Mouse (Mus musculus) megakaryocyte progenitor cell, adult 5-6 weeks (primary cell): ENCODE measurements around the gene Slc25a31. TPM values are rescaled to one million over a fixed set of nuclear protein-coding genes. Genes with fewer than 3 reads are reported as not detected.
A peak's percentile ranks its signal among the peaks of the same experiment; 100 is the strongest.

Source experiments
- ATAC-seq: replicated peaks from 2 replicates; pipeline ENCODE4 v1.8.0; 2016; ENCODE audit warnings: mild to moderate bottlenecking, moderate TSS enrichment, inconsistent platforms; ENCODE audit not compliant: poor library complexity
- total RNA-seq, 2 experiments: library from RNA; stranded (forward) in 1 of 2; stranded (reverse) in 1 of 2; fragments of 157-497, 149-512 nt in 1 of 2; fragments of 200-1000 nt in 1 of 2; gene quantifications; 2 replicates each; pipeline versions ENCODE4 v1.2.3 to v1.2.4; 2015 to 2017

The Slc25a31 gene
- total RNA-seq (2015) = not detected in 2 replicates
- not detected in 2 replicates for total RNA-seq (2017)

GRCm38 (mm10) chr3:40708655-40709054, at the start of gene Slc25a31:
Gene Slc25a31 (plus strand): TSS chr3:40708855.
- ATAC-seq = no peak

DNA sequence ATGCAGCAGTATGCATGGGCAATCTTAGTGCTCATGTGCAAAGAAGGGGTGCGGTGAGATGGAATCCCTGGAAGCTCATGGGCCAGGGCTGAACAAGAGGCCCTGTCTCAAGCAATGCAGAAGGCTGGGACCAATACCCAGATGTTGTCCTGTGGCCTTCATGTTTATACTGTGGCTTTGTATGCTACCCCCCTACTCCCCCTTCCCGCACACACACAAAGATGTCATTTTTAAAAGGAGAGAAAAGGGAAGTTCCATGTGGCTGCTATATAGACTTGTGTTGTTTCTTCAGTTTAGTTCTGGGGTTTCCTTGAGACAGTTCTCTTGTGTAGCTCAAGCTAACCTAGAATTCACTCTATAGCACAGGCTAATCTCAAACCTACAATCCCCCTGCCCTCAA, 48.4 kb upstream of the Slc25a31 start:
- peak; percentile 34; the same call in 1 of the 2 replicates for ATAC-seq

DNA sequence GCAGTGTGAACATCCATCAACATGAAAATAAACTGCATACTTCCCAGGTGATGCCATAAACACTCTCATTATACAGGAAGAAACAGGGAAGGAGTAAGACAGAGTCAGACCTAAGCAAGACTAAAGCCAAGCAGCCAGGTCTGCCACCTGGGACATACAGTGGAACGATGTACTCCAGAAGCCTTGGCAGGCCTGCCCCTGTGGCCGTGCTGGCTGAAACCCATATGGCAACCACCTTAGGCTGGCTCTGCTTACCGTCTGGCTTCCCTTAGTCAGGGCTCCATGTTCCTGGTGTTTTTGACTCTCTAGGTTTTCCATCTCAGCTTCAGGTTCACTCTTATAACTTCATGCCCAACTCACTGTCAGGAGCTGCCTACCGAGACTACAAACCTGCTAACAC, 42.5 kb upstream of the Slc25a31 start:
- no peak for ATAC-seq

GRCm38 (mm10) chr3:40666861-40667719, 41.6 kb upstream of the Slc25a31 start:
- no peak for ATAC-seq

DNA sequence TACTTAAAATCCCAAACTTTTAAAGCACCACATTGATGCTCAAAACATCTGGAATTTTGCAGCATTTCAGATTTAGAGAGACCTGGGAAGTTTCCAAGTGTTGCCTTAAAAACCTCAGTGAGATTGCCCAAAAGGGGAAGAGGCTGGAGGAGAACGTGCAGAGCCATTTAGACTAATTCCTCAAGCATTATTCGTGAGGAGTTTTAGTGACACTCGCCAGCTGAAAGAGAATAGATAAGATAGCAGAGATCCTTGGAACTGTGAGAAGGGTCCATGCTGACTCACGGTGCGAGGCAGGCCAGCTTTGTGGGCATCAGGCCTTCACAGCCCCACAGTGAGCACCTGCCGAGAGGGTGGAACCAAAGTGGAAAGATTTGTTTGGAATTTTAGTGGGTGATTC, 39.8 kb upstream of the Slc25a31 start:
- peak; percentile 49; the same call in 1 of the 2 replicates for ATAC-seq

DNA sequence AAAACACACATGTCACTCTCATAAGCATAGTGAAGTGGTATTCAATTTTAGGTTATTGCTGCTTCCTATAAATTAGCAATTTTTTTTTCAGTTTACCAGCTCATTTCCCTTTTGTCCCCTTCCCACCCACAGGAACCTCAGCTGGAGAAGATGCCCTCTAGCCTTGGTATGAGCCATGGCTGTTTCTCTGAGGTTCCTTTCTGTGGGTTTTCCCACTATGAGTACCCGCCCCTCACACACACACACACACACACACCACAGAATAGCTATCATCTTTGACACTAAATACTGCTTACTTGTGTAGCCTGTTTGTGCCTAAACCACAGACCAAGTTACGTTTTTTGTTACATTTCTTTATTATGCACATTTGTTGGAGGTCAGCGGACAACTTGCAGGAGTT, 39.3 kb upstream of the Slc25a31 start:
- peak; percentile 40; the same call in 1 of the 2 replicates for ATAC-seq

- ATAC-seq = no peak
Observed at GRCm38 (mm10) chr3:40673515-40673914, 35.1 kb upstream of the Slc25a31 start.

GRCm38 (mm10) chr3:40674873-40675405, 33.7 kb upstream of the Slc25a31 start:
- no peak for ATAC-seq

DNA sequence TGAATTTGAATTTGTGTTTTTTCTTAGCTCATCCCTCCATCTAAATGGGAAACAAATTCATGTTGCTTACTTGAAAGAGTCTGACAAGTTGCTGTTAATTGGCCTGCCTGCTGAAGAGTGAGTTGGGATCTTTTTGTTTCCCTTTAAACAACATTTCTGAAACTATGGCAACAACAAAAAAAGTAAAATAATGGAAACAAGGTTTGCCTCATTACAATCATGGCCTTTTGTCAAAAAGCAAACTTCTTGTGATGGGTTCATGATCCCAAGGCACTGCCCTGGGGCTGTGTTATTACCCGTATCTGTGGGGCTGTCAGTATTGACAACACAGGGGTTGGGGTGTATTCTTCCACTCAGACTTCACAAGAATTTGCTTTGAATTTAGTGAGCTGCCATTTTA, 29.8 kb upstream of the Slc25a31 start:
- no peak for ATAC-seq

DNA sequence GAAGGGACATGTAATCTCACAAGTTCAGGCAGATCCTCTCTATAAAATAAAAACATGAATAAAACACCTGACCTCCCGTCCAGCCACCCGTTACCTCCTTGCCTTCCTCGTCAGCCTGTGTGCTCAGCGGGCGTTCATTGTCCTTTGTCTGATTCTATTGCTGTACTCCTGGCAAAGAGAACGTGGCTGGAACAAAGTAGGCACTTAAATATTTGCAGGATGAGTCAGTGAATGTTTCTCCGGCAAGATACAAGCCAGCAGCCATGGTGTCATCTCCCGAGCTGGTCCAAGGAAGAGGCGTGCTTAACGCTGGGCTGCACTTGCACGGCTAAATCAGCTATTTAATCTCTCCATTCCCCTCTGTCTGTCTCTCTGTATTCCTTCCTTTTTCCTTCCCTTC, 26.3 kb upstream of the Slc25a31 start:
- no peak for ATAC-seq

DNA sequence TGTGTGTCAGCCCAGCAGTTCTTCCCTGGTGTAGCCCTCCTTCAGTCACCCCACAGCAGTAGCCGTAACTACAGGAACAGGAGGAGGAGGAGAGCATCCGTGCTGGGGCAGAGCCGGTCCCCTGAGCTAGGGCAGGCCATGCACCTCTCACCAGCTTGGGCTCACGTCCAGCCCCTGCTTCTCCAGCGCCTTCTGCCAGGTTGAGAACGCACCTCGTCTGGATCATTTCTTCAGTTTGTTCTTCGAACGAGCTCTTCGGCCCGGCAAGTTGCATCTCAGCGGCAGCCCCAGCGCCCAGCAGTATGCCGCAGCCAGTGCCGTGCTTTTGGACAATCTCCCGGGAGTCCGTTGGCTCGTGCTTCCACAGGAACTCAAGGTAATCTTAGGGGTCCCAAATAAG, 25.5 kb upstream of the Slc25a31 start:
- ATAC-seq = no peak

- ATAC-seq = no peak
Observed at GRCm38 (mm10) chr3:40685855-40686515, 22.7 kb upstream of the Slc25a31 start.

DNA sequence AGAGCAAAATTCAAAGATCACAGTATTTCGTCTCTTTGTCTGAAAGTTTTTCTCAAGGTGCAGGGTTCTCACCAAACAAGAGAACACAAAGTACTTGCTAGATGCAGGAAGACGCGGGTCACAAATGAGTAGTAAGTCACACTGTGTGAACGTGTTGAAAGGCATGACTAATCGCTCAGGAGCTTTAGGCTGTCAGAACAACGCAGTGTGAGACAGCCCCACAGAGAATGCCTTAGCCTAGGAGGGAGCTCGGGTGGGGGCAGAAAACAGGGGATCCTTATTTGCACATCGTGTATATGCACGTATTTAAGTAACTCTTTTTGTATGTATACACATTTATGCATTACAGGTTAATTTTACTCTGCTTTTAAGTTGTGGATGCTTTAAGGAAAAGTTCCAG, 21.8 kb upstream of the Slc25a31 start:
- no peak for ATAC-seq

- ATAC-seq = peak; percentile 55; the same call in 1 of the 2 replicates
Observed at GRCm38 (mm10) chr3:40687588-40687987, 21.1 kb upstream of the Slc25a31 start.

GRCm38 (mm10) chr3:40691566-40691965, 17.1 kb upstream of the Slc25a31 start:
- no peak for ATAC-seq

GRCm38 (mm10) chr3:40693435-40693834, 15.2 kb upstream of the Slc25a31 start:
- no peak for ATAC-seq

GRCm38 (mm10) chr3:40693960-40694359, 14.7 kb upstream of the Slc25a31 start:
- ATAC-seq = no peak

DNA sequence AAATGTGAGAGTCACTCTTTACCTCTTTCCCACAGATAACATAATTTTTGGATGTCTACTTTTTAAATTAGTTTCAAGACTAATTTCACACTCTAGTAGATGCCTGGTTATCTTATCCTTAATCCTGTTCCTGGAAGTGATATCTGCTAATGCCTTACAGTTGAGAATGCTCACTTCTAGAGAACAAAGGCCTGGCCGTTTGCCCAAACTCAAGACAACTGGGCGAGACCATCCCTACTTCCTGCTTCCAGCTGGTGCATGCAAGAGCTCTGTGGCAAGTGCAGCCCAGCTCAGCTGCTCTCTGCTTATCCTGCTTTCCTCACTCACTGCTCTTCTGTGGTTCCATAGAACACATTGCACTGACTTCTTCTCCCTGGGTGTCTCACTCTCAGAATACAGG, 14.2 kb upstream of the Slc25a31 start:
- ATAC-seq = peak; percentile 92

DNA sequence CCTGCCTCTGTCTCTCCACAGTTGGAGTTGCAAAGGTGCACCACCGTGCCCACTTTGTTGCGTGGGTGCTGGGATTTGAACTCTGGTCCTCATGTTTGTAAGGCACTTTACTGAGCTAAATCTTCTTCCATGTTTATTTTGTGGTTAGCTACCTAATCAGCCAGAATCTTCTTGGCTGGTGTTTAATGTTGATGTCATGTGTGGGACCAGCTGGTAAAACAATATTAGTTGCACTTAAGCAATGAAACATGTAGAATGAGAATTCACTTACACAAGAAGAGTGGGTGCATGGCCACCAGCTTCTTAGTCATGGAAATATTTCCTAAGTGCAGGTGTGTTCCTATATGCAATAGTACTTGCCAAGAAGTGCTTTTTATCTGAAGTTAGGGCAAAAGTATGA, 13.5 kb upstream of the Slc25a31 start:
- 0 out of 2 replicates have a peak, but pooled peaks have one; percentile 3 for ATAC-seq

DNA sequence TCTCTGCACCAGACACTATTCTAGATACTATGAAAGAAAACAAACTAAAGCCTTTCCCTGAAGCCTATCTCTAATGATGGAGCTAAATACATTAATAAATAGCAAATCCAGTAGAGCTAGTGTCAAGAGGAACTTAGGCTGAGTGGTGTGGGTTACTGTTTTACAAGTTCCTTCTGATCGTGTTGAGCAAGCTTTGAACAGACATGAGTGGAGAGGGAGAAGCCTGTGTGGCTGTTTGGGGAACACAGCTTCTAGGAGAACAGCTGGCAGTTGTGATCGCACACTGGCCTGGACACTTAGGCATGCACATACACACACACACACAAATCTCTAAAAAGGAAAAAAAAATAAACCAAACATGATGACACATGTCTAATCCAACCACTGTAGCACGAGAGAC, 9.8 kb upstream of the Slc25a31 start:
- ATAC-seq = peak; percentile 61

- ATAC-seq = peak; percentile 92
Observed at GRCm38 (mm10) chr3:40704816-40705430, 3.7 kb upstream of the Slc25a31 start.
